Mouse (Mus musculus) brown adipose tissue, adult 24 weeks (tissue): ENCODE data around the gene Sec14l3. TPM values are rescaled to one million over a fixed set of nuclear protein-coding genes. Genes with fewer than 3 reads are reported as not detected.
"Not testable (repeated sequence)": the region's sequence is repeated elsewhere in the genome, so short reads cannot be mapped to it uniquely, and the experiment has no call there.

Source experiments
- H3K27ac ChIP-seq: fragments of 200-500 bp; replicated peaks from 2 replicates; pipeline ENCODE4 v1.5.1; 2012; ENCODE audit warnings: low read depth, mild to moderate bottlenecking, low read length
- H3K4me1 ChIP-seq: fragments of 200-500 bp; 2 replicates; pipeline ENCODE4 v1.6.1; 2012; ENCODE audit warnings: low read length, mixed read lengths; ENCODE audit not compliant: control insufficient read depth, insufficient read depth, insufficient read length
- H3K4me3 ChIP-seq: fragments of 200-500 bp; 2 replicates; pipeline ENCODE4 v1.5.1; 2012; ENCODE audit warnings: low read depth, mild to moderate bottlenecking, low read length, moderate library complexity; ENCODE audit not compliant: insufficient read depth
- polyA plus RNA-seq: library from polyadenylated mRNA; stranded (reverse); fragments of >200 nt; gene quantifications from 2 replicates; pipeline ENCODE4 v1.2.4, GENCODE M21; 2012; ENCODE audit not compliant: missing spikeins, insufficient read depth, insufficient read length

Gene Sec14l3
- polyA plus RNA-seq, result not detected in 2 replicates

GRCm38 (mm10) chr11:4064627-4065122 lies at the start of gene Sec14l3:
Gene Sec14l3 (plus strand): TSS chr11:4064841.
- H3K4me1 ChIP-seq, result no peaks in the 10 kb centered on the region
- H3K27ac ChIP-seq, result no peak within 1 kb of the TSS
- no peak within 1 kb of the TSS for H3K4me3 ChIP-seq

- H3K27ac ChIP-seq, H3K4me3 ChIP-seq: not testable (repeated sequence)
Observed at GRCm38 (mm10) chr11:4015796-4016195, 48.8 kb upstream of the Sec14l3 start.

GRCm38 (mm10) chr11:4022111-4022510 lies 42.5 kb upstream of the Sec14l3 start:
- H3K4me1 ChIP-seq, H3K27ac ChIP-seq, H3K4me3 ChIP-seq: not testable (repeated sequence)

More at GRCm38 (mm10) chr11:4015796-4016195, 48.8 kb upstream of the Sec14l3 start:
- not testable (repeated sequence) for H3K4me1 ChIP-seq

DNA sequence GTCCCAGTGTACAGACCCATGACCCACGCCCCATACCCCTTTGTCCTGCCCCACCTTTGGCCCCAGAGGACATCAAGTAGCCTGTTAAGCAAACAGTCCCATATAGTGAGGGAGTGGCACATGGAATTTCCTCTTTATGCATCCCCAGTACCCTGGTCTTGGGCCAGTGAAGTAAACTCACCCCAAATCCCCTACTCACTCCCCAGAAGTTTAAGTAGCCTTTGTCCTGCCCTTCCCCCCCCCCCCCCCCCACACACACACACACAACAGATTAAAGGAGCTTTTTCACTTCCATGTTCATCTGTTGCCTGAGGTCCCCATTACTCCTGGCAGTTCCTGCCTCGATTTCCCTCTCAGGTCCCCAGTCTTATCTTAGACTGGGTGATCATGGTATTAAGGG lies 41.3 kb upstream of the Sec14l3 start:
- Histone ChIP-seq H3K4me3 (no peak overlapping the region), H3K4me1 (no peaks in the 10 kb centered on the region), H3K27ac (no peak overlapping the region)

- Histone ChIP-seq H3K4me1 (no peaks in the 10 kb centered on the region), H3K27ac (no peak overlapping the region), H3K4me3 (no peak overlapping the region)
Observed at GRCm38 (mm10) chr11:4027066-4027465, 37.6 kb upstream of the Sec14l3 start.

DNA sequence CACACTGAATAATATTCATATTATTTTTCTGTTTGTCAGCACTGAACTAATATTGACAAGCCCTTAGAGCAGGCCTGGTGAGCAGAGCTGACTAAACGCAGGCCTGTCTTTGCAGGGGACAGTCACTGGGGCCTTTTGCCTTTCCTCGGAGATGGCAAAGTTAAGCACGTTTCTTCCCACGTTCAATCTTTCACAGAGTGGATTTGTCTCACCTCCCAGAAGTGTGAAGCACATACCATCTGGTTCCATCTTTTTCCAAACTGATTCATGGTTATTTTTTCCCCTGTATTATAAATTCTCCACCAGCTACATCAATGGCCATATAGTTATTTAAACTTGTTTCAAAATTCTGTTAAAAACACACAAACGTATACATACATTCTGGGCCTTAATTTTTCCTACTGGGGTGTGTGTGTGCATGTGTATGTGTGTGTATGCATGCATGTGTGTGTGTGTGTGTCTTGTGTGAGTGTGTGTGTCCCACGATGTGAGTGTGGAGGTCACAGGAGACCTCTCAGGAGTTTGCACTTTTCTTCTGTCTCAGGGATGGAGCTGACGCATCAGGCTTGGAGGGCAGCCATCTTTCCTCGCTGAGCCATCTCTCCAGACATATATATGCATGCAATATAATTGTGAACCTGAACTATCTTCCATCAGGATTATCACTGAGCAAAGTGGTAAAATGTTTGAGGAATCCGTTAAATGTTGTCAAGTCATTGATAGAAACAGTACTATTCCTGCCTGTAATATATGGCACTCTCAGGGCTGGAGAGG lies 36.9 kb upstream of the Sec14l3 start:
- Histone ChIP-seq H3K4me1 (no peaks in the 10 kb centered on the region), H3K27ac (no peak overlapping the region), H3K4me3 (no peak overlapping the region)

DNA sequence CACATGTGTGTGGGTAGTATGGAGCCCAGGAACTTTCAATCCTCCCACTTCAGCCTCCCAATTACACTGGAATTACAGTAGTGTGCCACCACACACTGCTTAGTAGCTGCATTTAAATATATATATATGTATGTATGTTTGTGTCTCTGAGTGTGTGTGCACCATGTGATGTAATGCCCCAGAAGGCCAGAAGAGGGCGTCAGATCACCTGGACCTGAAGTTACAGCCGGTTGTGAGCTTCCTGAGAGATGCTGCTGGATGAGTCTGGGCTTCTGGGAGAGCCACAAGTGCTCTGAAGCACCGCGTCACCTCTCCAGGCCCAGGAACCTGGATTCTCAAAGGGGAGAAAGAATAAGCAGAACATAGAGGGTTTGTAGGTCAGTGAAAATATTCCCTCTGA lies 35.3 kb upstream of the Sec14l3 start:
- H3K4me1 ChIP-seq, result no peaks in the 10 kb centered on the region
- no peak overlapping the region for H3K4me3 ChIP-seq
- H3K27ac ChIP-seq, result no peak overlapping the region

- peak within 1 kb of the TSS; percentile 35; the same call in 1 of the 2 replicates for H3K4me3 ChIP-seq
- no peaks in the 10 kb centered on the region for H3K4me1 ChIP-seq
- peak within 1 kb of the TSS; percentile 93 for H3K27ac ChIP-seq
Observed at GRCm38 (mm10) chr11:4031126-4031941, 33.3 kb upstream of the Sec14l3 start, which contains the start of gene Sec14l4. Gene Sec14l4 (plus strand): TSS chr11:4031462.

- peak overlapping the region; percentile 35; the same call in 1 of the 2 replicates for H3K4me3 ChIP-seq
- H3K27ac ChIP-seq, result no peak overlapping the region
- no peaks in the 10 kb centered on the region for H3K4me1 ChIP-seq
Observed at GRCm38 (mm10) chr11:4031961-4032360, 32.7 kb upstream of the Sec14l3 start.

- no peak overlapping the region for H3K27ac ChIP-seq
- no peak overlapping the region for H3K4me3 ChIP-seq
- H3K4me1 ChIP-seq, result no peaks in the 10 kb centered on the region
Observed at GRCm38 (mm10) chr11:4033471-4033870, 31.2 kb upstream of the Sec14l3 start.

DNA sequence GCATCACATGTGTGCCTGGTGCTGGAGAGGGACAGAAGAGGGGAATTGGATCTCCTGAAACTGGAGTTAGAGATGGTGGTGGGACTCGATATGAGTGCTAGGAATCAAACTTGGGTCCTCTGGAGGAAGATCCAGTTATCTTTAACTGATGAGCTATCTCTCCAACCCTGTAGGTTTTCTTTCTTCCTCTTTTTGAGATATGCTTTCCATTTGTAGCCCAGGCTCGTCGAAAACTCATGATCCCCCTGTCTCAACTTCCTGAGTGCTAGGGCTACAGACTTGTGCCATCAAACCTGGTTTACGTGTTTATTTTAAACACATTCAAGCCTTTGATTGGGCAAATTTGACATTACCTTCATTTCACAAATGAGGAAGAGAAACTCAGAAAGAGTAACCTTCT lies 30.5 kb upstream of the Sec14l3 start:
- no peak overlapping the region for H3K4me3 ChIP-seq
- H3K4me1 ChIP-seq, result no peaks in the 10 kb centered on the region
- no peak overlapping the region for H3K27ac ChIP-seq

DNA sequence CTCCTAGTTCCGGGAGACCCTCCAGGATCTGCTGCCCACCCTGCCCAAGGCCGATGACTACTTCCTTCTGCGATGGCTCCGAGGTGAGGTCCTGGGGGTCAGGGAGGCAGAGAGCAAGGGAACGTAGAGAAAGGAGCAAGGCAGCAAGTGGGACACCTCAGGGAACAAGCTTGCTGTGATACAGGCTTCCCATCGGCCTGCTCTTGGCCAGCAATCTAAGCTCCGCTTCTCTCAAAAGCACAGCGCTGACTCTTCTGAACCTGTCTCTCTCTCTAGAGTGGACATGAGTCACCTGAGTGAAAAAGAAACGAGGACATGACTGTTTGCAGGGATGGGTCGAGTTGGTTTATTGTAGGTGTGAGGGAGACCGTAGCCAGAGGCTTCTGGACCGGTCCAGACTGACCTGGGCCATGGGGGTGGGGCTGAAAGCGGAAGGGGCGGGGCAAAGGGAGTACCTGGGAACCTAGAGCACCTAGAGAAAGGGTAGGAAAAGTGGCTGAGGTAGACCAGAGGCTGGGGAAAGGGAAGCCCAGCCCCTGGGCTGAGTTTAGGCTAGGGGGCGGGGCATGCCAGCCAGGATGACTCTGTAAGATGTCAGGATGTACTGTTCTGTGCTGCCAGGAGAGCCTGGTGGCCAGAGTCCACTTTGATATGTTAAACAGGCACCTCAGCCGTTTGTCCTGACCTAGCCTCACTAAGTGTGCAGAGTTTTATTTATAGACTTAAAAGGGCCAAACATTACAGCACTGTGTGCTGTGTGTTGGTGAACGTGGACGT lies 29.3 kb upstream of the Sec14l3 start:
- Histone ChIP-seq H3K27ac (no peak overlapping the region), H3K4me3 (no peak overlapping the region), H3K4me1 (no peaks in the 10 kb centered on the region)

GRCm38 (mm10) chr11:4035916-4036315 lies 28.7 kb upstream of the Sec14l3 start:
- no peaks in the 10 kb centered on the region for H3K4me1 ChIP-seq
- no peak overlapping the region for H3K27ac ChIP-seq
- H3K4me3 ChIP-seq, result no peak overlapping the region

- no peak overlapping the region for H3K4me3 ChIP-seq
- 0 out of 2 replicates have a peak, but pooled peaks cover 4% of the 10 kb centered on the region for H3K4me1 ChIP-seq
- no peak overlapping the region for H3K27ac ChIP-seq
Observed at GRCm38 (mm10) chr11:4036365-4037084, 28.1 kb upstream of the Sec14l3 start.
